Mouse (Mus musculus) neural tube, embryonic 11.5 days (tissue): Measurements from ENCODE around the gene Ranbp17. TPM values are rescaled to one million over a fixed set of nuclear protein-coding genes. Genes with fewer than 3 reads are reported as not detected.

Experiments
- ATAC-seq: fragments of 200-750 bp; cut with Nextera tagmentation; 2 replicates; pipeline ENCODE4 v1.8.0; 2017; ENCODE audit warnings: moderate number of reproducible peaks, mild to moderate bottlenecking, moderate TSS enrichment, moderate library complexity; ENCODE audit not compliant: insufficient read depth, low FRiP score, low TSS enrichment
- DNase-seq: peaks from one replicate; pipeline ENCODE4 v3.0.0-alpha.2; 2015; ENCODE audit warnings: low spot score
- H3K27ac ChIP-seq: fragments of 300-500 bp; sonication (generic); 2 replicates; pipeline ENCODE4 v1.5.1; 2014; ENCODE audit warnings: low read depth, mild to moderate bottlenecking, low read length
- H3K27me3 ChIP-seq: fragments of 300-500 bp; sonication (generic); 2 replicates; pipeline ENCODE4 v1.6.1; 2014; ENCODE audit warnings: mild to moderate bottlenecking, low read length, mixed read lengths; ENCODE audit not compliant: control insufficient read depth, insufficient read depth
- H3K36me3 ChIP-seq: fragments of 300-500 bp; sonication (generic); 2 replicates; pipeline ENCODE4 v1.6.1; 2014; ENCODE audit warnings: mild to moderate bottlenecking, low read length, moderate library complexity, mixed read lengths; ENCODE audit not compliant: control insufficient read depth, insufficient read depth
- H3K4me1 ChIP-seq: fragments of 300-500 bp; sonication (generic); 2 replicates; pipeline ENCODE4 v1.6.1; 2014; ENCODE audit warnings: low read length, mixed read lengths; ENCODE audit not compliant: control insufficient read depth, insufficient read depth
- H3K4me2 ChIP-seq: fragments of 300-500 bp; sonication (generic); 2 replicates; pipeline ENCODE4 v1.6.1; 2014; ENCODE audit warnings: low read depth, mild to moderate bottlenecking, moderate library complexity
- H3K4me3 ChIP-seq: fragments of 300-500 bp; sonication (generic); 2 replicates; pipeline ENCODE4 v1.5.1; 2014; ENCODE audit warnings: low read depth, low read length
- H3K9ac ChIP-seq: fragments of 300-500 bp; sonication (generic); 2 replicates; pipeline ENCODE4 v1.6.1; 2014; ENCODE audit warnings: mild to moderate bottlenecking, low read length
- H3K9me3 ChIP-seq: fragments of 300-500 bp; sonication (generic); 2 replicates; pipeline ENCODE4 v1.6.1; 2016; ENCODE audit warnings: low read length; ENCODE audit not compliant: control insufficient read depth
- WGBS: fragments of 180-500 bp; shearing (Covaris S2); extraction: QIAGEN DNeasy Blood & Tissue Kit; methylation state at CpG from one replicate; pipeline ENCODE4 v1.1.7; 2014; 5-methylcytosine and 5-hydroxymethylcytosine counted together
- polyA plus RNA-seq: library from polyadenylated mRNA; unstranded; fragments of >200 nt; fragmentation: Nextera tagmentation; extraction: Ambion mirVana; gene quantifications from 2 replicates; pipeline ENCODE4 v1.2.1, GENCODE M21; 2014

Gene Ranbp17
- polyA plus RNA-seq, 1 experiment from 2014 or later, result 18.3 TPM

DNA sequence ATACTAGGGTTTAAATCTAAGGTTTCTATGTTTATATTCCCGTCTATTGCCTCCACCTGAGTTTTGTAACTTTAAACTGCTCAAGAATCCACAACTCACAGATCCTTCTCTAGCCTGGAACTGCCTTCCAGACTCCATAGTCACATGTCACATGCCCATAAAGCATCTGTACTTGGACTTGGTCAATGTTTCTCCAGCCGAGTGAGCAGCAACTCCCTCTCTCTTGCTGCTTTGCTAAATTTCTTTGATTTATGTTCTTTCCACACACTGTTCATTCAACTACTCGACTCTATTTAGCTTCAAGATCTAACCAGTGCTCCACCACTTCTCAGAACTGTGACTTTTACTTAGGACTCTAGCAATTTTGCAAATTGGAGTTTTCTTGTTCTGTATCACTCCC, 238.7 kb downstream of the Ranbp17 start:
- DNase-seq (no peak), ATAC-seq (no peak)
- Histone ChIP-seq H3K27ac (no peak overlapping the region), H3K27me3 (no peaks in the 10 kb centered on the region), H3K9me3 (no peaks in the 10 kb centered on the region), H3K4me2 (no peak overlapping the region), H3K9ac (no peak overlapping the region), H3K4me1 (no peaks in the 10 kb centered on the region), H3K36me3 (no peaks in the 10 kb centered on the region), H3K4me3 (no peak overlapping the region)
- 66% methylated on average over 3 of the region's 3 CpGs for WGBS

DNA sequence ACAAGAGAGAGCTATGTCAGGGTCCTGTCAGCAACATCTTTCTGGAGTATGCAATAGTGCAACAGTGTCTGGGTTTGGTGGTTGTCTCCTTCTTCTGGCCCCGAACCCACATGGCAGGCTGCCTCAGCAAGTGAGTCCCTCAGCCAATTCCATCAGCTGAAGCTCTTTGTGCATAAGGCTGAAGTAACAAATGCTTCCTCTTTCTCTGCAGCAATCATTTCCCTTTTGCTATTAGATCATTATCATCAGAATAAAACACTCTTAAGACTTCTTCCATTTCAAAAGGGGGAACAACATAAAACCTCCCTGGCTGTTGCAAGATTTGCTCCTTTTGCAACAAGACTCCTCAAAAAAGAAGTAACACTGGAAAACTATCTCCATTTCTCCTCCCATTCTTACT, 239.3 kb downstream of the Ranbp17 start:
- H3K4me1 ChIP-seq, result no peaks in the 10 kb centered on the region
- no peak for DNase-seq
- H3K9ac ChIP-seq, result no peak overlapping the region
- 79% methylated on average over 1 of the region's 1 CpGs for WGBS
- no peak for ATAC-seq
- H3K27me3 ChIP-seq, result no peaks in the 10 kb centered on the region
- H3K36me3 ChIP-seq, result no peaks in the 10 kb centered on the region
- no peak overlapping the region for H3K4me3 ChIP-seq
- H3K4me2 ChIP-seq, result no peak overlapping the region
- H3K9me3 ChIP-seq, result no peaks in the 10 kb centered on the region
- H3K27ac ChIP-seq, result no peak overlapping the region

GRCm38 (mm10) chr11:33240295-33240694, 273.3 kb downstream of the Ranbp17 start:
- WGBS, result 62% methylated on average over 3 of the region's 3 CpGs
- ATAC-seq, result peak; percentile 20; the same call in 1 of the 2 replicates
- no peaks in the 10 kb centered on the region for H3K9me3 ChIP-seq

DNA sequence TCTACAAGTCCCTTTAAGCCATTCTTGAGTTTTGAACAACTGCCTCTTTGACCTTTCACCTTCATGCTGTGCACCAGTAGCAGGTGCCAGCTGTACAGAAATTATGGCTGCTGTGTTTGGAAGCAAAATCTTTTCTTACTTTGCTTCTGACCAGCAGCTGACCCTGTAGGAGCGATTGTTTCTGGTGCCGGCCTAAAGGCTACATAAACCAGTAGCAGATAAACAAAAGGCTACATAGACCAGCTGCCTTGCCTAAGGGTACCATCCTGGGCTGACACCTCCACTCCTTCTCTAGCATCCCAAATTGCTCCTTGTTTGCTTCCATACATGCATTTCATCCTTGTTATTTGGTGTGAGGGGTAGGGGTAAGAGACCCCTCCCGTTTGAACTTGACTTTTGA, 279.4 kb downstream of the Ranbp17 start:
- Histone ChIP-seq H3K4me3 (no peak overlapping the region), H3K9ac (no peak overlapping the region), H3K9me3 (no peaks in the 10 kb centered on the region), H3K4me2 (no peak overlapping the region), H3K27ac (no peak overlapping the region), H3K36me3 (no peaks in the 10 kb centered on the region), H3K4me1 (peaks cover 6% of the 10 kb centered on the region; the same call in 1 of the 2 replicates), H3K27me3 (no peaks in the 10 kb centered on the region)
- ATAC-seq (peak; percentile 69), DNase-seq (peak; percentile 32)
- WGBS, result 36% methylated on average over 3 of the region's 3 CpGs

More at GRCm38 (mm10) chr11:33240295-33240694, 273.3 kb downstream of the Ranbp17 start:
- no peak overlapping the region for H3K4me2 ChIP-seq
- DNase-seq, result no peak
- no peaks in the 10 kb centered on the region for H3K36me3 ChIP-seq
- no peaks in the 10 kb centered on the region for H3K4me1 ChIP-seq
- no peak overlapping the region for H3K9ac ChIP-seq
- H3K4me3 ChIP-seq, result no peak overlapping the region
- H3K27me3 ChIP-seq, result no peaks in the 10 kb centered on the region
- no peak overlapping the region for H3K27ac ChIP-seq

- DNase-seq (no peak), ATAC-seq (no peak)
- no peak overlapping the region for H3K27ac ChIP-seq
- no peaks in the 10 kb centered on the region for H3K9me3 ChIP-seq
- 75% methylated on average over 5 of the region's 5 CpGs for WGBS
- no peak overlapping the region for H3K4me3 ChIP-seq
- no peaks in the 10 kb centered on the region for H3K36me3 ChIP-seq
- peaks cover 6% of the 10 kb centered on the region; the same call in 1 of the 2 replicates for H3K4me1 ChIP-seq
- H3K27me3 ChIP-seq, result no peaks in the 10 kb centered on the region
- H3K4me2 ChIP-seq, result no peak overlapping the region
- no peak overlapping the region for H3K9ac ChIP-seq
Measured at GRCm38 (mm10) chr11:33232056-33232455, 281.5 kb downstream of the Ranbp17 start.

- Histone ChIP-seq H3K27ac (no peak overlapping the region), H3K27me3 (no peaks in the 10 kb centered on the region), H3K4me1 (no peaks in the 10 kb centered on the region), H3K4me2 (no peak overlapping the region), H3K9ac (no peak overlapping the region), H3K9me3 (no peaks in the 10 kb centered on the region), H3K4me3 (no peak overlapping the region), H3K36me3 (no peaks in the 10 kb centered on the region)
- ATAC-seq (no peak), DNase-seq (no peak)
- 89% methylated on average over 2 of the region's 2 CpGs for WGBS
Measured at GRCm38 (mm10) chr11:33228186-33228585, 285.4 kb downstream of the Ranbp17 start.

GRCm38 (mm10) chr11:33226516-33226915, 287.0 kb downstream of the Ranbp17 start:
- no peak overlapping the region for H3K4me2 ChIP-seq
- no peak for DNase-seq
- H3K4me3 ChIP-seq, result no peak overlapping the region
- WGBS, result 74% methylated on average over 8 of the region's 8 CpGs
- no peak overlapping the region for H3K9ac ChIP-seq
- no peaks in the 10 kb centered on the region for H3K9me3 ChIP-seq
- no peak overlapping the region for H3K27ac ChIP-seq
- no peaks in the 10 kb centered on the region for H3K36me3 ChIP-seq
- no peaks in the 10 kb centered on the region for H3K27me3 ChIP-seq
- H3K4me1 ChIP-seq, result no peaks in the 10 kb centered on the region
- ATAC-seq, result no peak

DNA sequence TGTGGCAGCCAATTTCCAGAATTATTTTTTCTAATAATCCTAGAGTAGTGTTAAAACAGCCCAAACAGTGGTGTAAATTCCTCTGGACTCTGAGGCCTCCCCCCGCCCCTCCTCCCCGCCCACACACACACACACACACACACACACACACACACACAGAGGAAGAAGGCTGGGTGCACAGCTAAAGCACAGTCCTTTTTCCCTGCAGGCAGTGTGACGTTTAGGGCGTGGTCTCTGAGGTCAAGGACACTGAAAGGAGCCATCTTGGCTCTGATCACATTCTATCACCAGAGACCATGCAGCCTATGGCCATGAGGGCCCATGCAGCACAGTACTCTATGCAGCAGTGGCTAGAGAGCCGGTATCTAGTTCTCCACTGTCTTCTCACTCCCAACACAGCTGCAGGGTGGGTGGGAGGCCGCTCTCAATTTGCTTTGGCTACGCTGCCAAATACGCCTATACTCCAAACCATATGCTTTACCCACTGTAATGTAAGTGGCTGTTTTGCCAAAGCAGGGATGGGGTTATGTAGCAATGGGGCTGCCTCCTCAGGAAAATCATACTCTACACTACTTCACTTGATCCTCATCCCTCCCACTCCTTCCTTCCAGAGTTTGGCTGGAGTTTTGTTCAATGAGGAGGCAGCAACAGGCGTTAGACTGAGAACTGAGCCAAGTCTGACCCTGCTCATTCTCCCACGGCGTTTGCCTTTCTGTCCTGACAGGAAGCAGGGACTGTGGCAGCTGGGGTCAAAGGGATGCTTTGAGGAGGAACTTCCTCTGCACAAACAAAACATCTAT, 291.8 kb downstream of the Ranbp17 start:
- H3K27me3 ChIP-seq, result no peaks in the 10 kb centered on the region
- no peak overlapping the region for H3K9ac ChIP-seq
- no peak overlapping the region for H3K4me2 ChIP-seq
- H3K9me3 ChIP-seq, result no peaks in the 10 kb centered on the region
- WGBS, result 74% methylated on average over 11 of the region's 11 CpGs
- H3K4me3 ChIP-seq, result no peak overlapping the region
- H3K36me3 ChIP-seq, result no peaks in the 10 kb centered on the region
- DNase-seq (no peak), ATAC-seq (no peak)
- no peak overlapping the region for H3K27ac ChIP-seq
- no peaks in the 10 kb centered on the region for H3K4me1 ChIP-seq

GRCm38 (mm10) chr11:33220763-33221162, 292.8 kb downstream of the Ranbp17 start:
- WGBS, result 93% methylated on average over 7 of the region's 7 CpGs
- ATAC-seq, result no peak

More at GRCm38 (mm10) chr11:33220763-33221162, 292.8 kb downstream of the Ranbp17 start:
- no peak overlapping the region for H3K9ac ChIP-seq
- no peak overlapping the region for H3K4me3 ChIP-seq
- H3K36me3 ChIP-seq, result no peaks in the 10 kb centered on the region
- H3K9me3 ChIP-seq, result no peaks in the 10 kb centered on the region
- H3K4me2 ChIP-seq, result no peak overlapping the region
- no peak overlapping the region for H3K27ac ChIP-seq
- H3K27me3 ChIP-seq, result no peaks in the 10 kb centered on the region
- no peak for DNase-seq
- H3K4me1 ChIP-seq, result no peaks in the 10 kb centered on the region
